Mouse (Mus musculus): Measurements from ENCODE around the gene Lipm.

Lipm gene

DNA sequence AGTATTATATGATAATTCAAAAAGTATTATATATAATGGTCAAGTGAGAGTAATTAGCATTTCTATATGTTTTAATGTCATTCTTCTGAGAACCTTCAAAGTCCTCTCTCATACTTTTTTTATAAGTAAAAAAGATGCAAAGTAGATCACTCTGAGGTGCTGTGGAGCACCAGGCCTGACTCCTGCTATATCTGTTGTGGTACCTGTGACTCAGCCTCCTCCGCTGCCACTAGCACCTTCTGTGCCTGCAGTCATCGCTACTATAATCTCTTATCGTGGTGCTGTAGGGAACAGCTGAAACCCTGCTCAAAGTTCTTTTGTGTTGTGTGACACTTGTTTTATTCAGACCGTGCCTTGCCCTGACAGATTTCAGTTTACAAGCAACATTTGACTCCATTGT is 65.7 kb downstream of the Lipm start:
- no peak for DNase-seq

DNA sequence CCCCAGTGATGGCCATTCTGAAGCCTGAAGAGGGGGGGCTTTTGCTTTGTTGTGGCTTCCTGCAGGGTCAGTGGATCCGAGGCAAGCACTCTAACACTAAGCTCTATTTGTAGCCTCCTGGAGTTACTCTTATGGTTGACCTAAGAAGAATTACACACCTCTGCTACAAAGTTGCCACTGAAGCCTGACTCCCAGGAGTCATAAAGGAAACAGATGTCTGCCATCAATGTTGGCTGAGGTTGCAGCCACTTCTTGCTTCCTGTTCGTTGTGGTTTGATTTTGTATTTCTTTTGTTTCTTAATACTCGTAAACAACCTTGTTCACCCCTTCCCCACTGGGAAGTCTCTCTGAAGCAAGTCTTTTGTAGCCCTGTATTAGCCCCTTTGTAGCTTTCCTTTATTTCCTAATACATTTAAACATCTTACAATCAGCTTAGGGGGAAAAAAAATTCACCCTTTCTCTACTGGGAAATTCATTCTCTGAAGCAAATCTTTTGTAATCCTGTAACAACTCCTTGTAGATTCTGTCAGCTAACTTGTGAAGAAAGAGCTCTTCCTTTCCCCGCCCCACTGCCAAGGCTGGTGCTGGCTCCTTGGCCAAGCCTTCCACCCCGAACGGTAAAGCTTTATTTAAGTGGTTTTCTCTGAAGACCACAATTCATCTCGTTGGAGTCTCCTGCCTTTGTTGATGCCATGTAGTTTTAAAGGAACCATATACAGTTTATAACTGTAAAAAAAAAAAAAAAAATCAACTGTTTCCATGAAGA is 67.3 kb downstream of the Lipm start:
- DNase-seq: no peak

DNA sequence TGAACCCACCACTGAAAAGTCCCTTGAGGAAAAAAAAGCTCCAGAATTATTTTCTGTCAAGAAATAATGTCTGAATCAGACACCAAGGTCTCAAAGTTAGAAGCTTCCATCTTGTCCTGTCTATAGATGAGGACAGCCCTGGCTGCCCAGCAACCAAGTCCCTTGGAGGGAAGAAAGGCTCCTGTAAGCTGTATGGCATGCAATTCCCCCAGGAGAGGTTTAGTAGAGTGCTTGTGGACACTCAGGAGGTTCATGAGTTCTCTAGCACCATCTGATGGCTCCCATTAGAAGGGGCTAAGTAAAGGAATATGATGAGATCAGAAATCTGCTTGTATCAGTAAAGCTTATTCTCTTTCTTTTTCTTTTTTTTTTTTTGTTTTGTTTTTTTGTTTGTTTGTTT is 68.4 kb downstream of the Lipm start:
- DNase-seq: no peak

DNA sequence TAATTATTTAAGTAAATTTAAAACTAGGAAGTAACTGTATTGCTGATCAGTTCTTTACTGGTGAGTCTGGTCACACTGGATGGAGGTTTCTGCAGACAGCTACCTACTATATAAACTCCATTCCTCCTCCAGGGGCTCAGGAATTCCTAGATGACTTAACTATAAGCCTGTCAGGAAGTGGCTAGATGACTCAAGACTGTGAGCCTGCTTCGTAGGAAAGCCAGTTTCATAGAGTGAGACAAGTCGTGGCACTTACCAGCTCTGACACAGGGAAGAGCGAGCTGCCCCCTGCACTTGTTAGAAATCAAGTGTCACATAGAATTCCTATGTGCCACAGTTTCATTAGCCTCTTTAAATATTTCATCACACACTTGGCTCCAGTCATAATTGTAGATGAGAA is 70.4 kb downstream of the Lipm start:
- DNase-seq: no peak
